Mouse (Mus musculus): ENCODE data around the gene H1fx.
"Not testable (repeated sequence)": the region's sequence is repeated elsewhere in the genome, so short reads cannot be mapped to it uniquely, and the experiment has no call there.

The H1fx gene

DNA sequence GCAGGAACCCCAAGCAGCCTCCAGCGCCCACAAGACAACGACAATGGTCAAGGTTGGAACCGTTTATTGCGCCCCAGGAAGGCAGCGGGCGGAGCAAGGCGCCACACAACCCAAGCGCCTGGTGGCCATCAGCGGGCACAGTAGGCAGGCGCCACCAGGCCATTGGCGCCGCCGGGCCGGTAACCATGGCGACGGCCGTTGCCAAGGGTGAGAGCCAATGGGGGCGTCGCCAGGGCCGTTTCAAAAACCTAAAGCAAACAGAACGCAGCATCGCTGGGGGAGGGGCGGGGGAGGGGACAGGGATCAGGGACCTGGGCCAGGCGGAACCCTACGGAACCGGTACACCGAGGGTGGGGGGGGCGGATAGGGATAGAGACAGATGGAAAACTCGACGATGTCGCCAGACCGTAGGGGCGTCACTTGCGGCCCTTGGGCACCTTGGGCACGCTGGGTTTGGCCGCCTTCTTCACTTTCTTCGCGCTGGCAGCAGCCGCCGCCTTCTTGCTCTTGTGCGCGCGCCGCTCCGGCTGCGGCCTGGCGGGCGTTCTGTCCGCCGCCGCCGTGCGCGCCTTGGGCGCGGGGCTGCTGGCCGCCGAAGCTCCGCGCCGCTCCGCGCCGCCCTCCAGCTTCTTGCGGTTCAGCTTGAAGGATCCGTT lies 935 bp downstream of the H1fx start:
- DNase-seq (ENCODE audit: low spot score), result peak; percentile 95

DNA sequence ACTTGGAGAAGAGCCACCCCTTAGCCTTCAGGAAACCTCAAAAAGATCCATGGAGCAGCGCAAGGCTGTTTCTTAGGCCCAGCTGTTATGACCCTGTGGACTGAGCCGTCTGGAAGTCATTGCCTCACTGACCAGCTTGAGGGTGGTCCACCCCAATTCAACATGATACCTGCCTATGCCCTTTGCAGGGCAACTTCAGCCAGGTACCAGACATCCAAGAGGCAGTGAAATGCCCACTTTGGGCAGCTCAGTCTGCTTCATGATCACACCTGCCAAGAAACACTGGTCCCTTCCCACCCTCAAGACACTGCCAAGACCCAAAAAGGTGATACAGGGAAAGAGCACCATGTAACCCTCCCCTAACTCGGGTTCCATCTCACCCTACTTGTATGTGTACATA lies 1.7 kb downstream of the H1fx start:
- no peak for DNase-seq (ENCODE audit: low spot score)

DNA sequence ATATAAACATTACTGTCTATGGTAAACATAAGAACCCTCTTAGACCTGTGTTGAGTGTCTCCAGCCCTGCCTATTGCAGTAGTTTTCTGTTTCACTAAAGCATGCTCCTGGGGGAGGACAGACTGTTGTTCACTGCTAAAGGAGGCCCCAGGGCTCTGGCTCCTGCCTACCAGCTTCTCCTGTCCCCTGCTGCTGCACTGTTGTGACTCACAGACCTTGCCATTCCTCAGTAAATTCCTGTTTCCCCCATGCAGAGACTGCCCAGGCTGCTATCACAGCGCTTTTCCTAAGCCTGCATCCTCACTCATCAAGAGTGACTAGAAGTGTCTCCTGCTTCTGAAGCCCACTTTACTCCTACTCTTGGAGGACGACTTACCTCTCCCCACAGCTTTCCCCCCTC lies 11.4 kb downstream of the H1fx start:
- DNase-seq (ENCODE audit: low spot score), result no peak

DNA sequence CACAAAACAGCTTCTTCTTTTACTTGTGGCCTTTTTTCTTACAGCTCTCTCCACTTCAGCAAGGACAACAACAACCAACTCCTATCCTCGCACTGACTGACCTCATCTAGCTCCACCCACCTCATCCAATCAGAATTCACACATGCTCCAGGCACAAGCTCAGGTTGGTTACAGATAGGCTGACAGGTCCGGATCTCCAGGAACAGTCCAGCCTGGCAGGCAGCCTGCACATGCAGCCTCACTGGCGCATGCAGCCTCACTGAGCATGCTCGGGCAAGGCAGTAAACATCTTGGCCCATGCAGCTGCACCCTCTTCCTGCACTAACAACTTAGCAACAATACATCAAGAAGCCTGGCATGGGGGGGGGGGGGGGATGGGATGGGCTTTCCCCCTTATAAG lies 19.0 kb downstream of the H1fx start:
- DNase-seq (ENCODE audit: low spot score), result not testable (repeated sequence)

- DNase-seq (ENCODE audit: low spot score), result no peak
Measured at GRCm38 (mm10) chr6:87942179-87942578, 39.3 kb downstream of the H1fx start.

DNA sequence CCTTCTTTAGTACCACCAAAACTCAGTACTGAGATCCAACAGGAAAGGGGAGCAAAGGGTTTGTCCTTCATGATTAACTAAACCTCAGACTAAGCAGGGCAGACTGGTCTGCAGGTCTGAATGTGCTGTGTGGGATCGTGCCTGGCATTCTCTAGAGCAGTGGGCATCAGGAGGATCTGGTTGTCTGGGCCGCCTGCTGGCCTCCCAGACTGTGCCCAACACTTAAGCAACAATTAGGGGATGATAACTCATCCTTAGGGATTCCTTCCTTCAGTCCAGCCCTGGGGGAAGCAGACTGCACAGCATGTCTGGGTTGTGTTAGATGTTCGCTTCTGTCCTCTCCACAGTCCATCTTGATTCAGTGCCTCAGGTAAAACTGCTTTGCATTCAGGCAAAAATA lies 42.5 kb downstream of the H1fx start:
- no peak for DNase-seq (ENCODE audit: low spot score)

DNA sequence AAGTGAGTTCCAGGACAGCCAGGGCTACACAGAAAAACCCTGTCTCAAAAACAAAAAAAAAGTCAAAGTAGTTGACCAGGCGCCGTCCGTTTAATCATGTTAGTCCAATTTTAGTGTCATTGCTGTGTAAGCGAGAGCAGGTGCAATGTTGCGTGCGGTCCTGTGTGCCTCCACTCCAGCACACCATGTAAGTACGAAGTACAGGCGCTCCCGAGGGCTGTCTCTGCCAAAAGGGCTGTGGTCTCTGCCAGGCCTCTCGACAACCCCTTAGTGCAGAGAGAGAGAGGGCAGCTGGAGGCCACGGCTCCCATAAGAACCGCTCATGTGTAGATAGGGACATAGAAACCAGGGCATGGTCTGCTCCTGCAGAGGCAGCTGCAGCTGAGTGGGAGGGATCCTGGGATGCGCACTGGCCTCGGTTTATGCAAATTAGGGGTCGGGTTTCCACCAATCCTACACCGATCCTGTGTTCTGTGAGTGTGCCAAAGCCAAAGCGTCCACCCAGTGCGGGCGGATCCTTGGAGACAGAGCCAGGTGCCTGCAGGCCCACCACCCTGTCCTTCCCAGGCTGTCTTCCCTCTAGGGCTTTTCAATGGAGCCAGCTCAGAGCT lies 44.2 kb downstream of the H1fx start:
- peak; percentile 87 for DNase-seq (ENCODE audit: low spot score)

DNA sequence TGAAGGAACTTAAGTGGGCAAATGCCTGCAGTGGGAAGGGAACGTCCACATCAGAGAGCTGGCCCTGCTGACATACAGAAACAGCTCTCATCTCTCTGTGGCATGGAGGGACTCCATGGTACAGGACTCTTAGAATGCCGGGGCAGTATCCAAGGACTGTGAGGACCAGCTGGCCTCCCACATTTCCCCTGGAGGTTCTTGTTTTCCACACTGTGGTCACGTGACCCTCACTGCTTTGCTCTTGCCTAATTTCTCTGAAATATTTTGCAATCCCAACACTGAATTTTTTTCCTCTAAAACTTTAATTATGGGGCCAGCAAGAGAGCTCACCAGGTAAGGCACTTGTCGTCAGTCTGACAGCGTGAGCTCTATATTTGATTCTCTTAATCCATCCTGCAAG lies 46.4 kb downstream of the H1fx start:
- no peak for DNase-seq (ENCODE audit: low spot score)

All from retina, embryonic 14.5 days (tissue).